Mouse (Mus musculus) intestine, embryonic 14.5 days (tissue): ENCODE measurements around the gene Cdc42bpg. TPM values are rescaled to one million over a fixed set of nuclear protein-coding genes. Genes with fewer than 3 reads are reported as not detected.

Experiments used
- ATAC-seq: fragments of 200-750 bp; cut with Nextera tagmentation; replicated peaks from 2 replicates; pipeline ENCODE4 v1.8.0; 2017; ENCODE audit warnings: low read depth, moderate number of reproducible peaks, moderate TSS enrichment, moderate library complexity; ENCODE audit not compliant: low FRiP score, low TSS enrichment
- DNase-seq: peaks from one replicate; pipeline ENCODE4 v3.0.0-alpha.2; 2018; ENCODE audit warnings: low spot score
- H3K27ac ChIP-seq: fragments of 300-500 bp; sonication (generic); 2 replicates; pipeline ENCODE4 v1.5.1; 2014; ENCODE audit warnings: low read depth, mild to moderate bottlenecking, control low read depth
- H3K27me3 ChIP-seq: fragments of 300-500 bp; sonication (generic); replicated peaks from 2 replicates; pipeline ENCODE4 v1.6.1; 2014; ENCODE audit warnings: low read length, control low read depth; ENCODE audit not compliant: control insufficient read depth, insufficient read depth
- H3K36me3 ChIP-seq: fragments of 300-500 bp; sonication (generic); 2 replicates; pipeline ENCODE4 v1.6.1; 2014; ENCODE audit warnings: low read length, control low read depth; ENCODE audit not compliant: control insufficient read depth, insufficient read depth
- H3K4me1 ChIP-seq: fragments of 300-500 bp; sonication (generic); replicated peaks from 2 replicates; pipeline ENCODE4 v1.6.1; 2014; ENCODE audit warnings: low read length, control low read depth, mixed read lengths; ENCODE audit not compliant: control insufficient read depth, insufficient read depth
- H3K4me2 ChIP-seq: fragments of 300-500 bp; sonication (generic); 2 replicates; pipeline ENCODE4 v1.6.1; 2014; ENCODE audit warnings: low read length
- H3K4me3 ChIP-seq: fragments of 300-500 bp; sonication (generic); 2 replicates; pipeline ENCODE4 v1.5.1; 2014; ENCODE audit warnings: low read depth, low read length, control low read depth, mixed read lengths
- H3K9ac ChIP-seq: fragments of 300-500 bp; sonication (generic); 2 replicates; pipeline ENCODE4 v1.6.1; 2014; ENCODE audit warnings: mild to moderate bottlenecking, low read length
- H3K9me3 ChIP-seq: fragments of 300-500 bp; sonication (generic); 2 replicates; pipeline ENCODE4 v1.6.1; 2016; ENCODE audit warnings: low read length, control low read depth; ENCODE audit not compliant: control insufficient read depth
- WGBS: fragments of 180-500 bp; shearing (Covaris S2); extraction: QIAGEN DNeasy Blood & Tissue Kit; methylation state at CpG from one replicate; pipeline ENCODE4 v1.1.7; 2014; 5-methylcytosine and 5-hydroxymethylcytosine counted together
- polyA plus RNA-seq: library from polyadenylated mRNA; unstranded; fragments of >200 nt; fragmentation: Nextera tagmentation; extraction: Ambion mirVana; gene quantifications from 2 replicates; pipeline ENCODE4 v1.2.1, GENCODE M21; 2014

Cdc42bpg gene
- 1.5 and 1.8 TPM in 2 replicates for polyA plus RNA-seq

DNA sequence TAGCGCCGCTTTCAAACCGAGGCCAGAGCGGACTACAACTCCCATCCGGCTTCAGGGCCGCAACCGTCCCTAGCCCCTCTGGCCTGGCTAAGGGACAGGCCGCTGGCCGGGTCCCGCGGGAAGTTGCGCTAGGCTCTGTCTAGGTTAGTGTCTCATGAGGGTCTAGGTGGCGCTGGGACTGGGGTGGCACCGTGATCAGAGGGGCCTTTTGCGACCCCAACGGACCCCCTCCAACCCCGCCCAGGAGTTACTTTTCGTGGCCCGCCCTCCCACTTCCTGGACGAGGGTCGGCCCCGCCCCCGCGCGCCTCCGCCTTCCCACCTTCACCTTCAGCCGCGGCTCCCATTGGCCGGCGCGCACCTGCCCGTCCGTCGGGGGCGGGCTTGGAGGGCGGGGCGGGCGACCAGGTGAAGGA, at the start of gene Cdc42bpg:
Cdc42bpg (plus strand) TSS at position 320 of the 415 bp plus-strand sequence.
- Histone ChIP-seq H3K36me3 (peaks cover 9% of the 10 kb centered on the region; the same call in 1 of the 2 replicates), H3K27ac (peak within 1 kb of the TSS; percentile 61), H3K4me3 (peak within 1 kb of the TSS; percentile 66), H3K4me1 (peaks cover 8% of the 10 kb centered on the region), H3K27me3 (no peaks in the 10 kb centered on the region), H3K9ac (peak within 1 kb of the TSS; percentile 58), H3K9me3 (no peaks in the 10 kb centered on the region), H3K4me2 (peak within 1 kb of the TSS; percentile 57)
- DNase-seq (peak; percentile 93), ATAC-seq (peak; percentile 85)
- WGBS, result 2% methylated on average over 38 of the region's 38 CpGs

DNA sequence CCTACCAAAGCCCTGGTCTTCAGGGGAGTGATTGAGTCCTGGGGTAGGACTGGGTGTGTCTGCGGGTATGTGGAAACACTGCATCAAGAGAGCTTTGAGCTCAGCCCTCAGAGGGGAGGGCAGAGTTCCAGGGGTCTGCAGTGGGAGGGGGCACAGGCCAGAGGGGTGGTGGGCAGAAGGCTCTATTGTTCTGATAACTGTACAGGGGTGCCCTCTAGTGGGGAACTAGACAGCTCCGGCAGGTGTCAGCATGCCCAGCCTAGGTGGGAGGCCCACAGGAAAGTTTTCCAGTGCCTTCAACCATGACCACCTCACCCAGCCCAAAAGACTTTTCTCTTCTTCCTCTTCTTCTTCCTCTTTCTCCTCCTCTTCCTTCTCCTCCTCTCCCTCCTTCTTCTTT, 45.8 kb upstream of the Cdc42bpg start:
- no peak overlapping the region for H3K4me2 ChIP-seq
- H3K4me3 ChIP-seq, result no peak overlapping the region
- no peaks in the 10 kb centered on the region for H3K27me3 ChIP-seq
- no peak for DNase-seq
- H3K9ac ChIP-seq, result no peak overlapping the region
- WGBS, result 68% methylated on average over 2 of the region's 2 CpGs
- no peaks in the 10 kb centered on the region for H3K4me1 ChIP-seq
- no peaks in the 10 kb centered on the region for H3K9me3 ChIP-seq
- H3K27ac ChIP-seq, result no peak overlapping the region
- H3K36me3 ChIP-seq, result peaks cover 67% of the 10 kb centered on the region
- ATAC-seq, result no peak

DNA sequence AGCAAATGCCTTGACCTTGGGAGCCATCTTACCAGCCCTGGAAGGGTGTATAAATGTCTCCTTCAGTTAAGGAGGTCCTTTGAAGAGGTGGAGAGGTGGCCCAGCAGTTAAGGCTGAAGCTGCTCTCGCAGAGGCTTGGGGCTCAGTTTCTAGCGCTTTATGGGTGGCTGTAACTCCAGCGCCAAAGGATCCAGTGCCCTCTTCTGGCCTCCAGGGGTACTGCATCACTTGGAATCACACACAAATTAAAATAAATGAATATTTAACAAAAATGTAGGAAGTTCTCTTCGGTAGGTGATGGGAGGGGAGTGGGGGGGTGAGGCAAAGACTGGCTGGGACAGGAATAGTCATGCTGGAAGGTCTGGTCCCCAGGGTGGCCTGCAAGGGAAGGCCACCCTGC, 45.3 kb upstream of the Cdc42bpg start:
- no peak overlapping the region for H3K27ac ChIP-seq
- H3K4me3 ChIP-seq, result no peak overlapping the region
- H3K9me3 ChIP-seq, result no peaks in the 10 kb centered on the region
- 85% methylated on average over 4 of the region's 4 CpGs for WGBS
- ATAC-seq (no peak), DNase-seq (no peak)
- H3K4me2 ChIP-seq, result no peak overlapping the region
- H3K4me1 ChIP-seq, result no peaks in the 10 kb centered on the region
- H3K27me3 ChIP-seq, result no peaks in the 10 kb centered on the region
- peaks cover 62% of the 10 kb centered on the region for H3K36me3 ChIP-seq
- no peak overlapping the region for H3K9ac ChIP-seq

DNA sequence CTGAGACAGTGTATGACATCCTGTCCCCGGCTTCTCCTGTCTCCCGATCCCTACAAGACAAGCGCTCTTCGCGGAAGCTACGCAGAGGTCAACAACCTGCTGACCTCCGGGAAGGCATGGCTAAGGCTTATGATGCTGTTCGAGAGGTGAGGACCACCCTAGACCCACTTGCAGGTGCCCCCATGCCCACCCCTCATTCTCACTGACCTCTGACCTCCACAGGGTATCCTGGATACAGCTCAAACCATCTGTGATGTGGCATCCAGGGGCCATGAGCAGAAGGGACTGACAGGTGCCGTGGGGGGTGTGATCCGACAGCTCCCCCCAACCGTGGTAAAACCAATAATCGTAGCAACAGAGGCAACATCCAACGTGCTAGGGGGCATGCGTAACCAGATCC, 44.9 kb upstream of the Cdc42bpg start:
- ATAC-seq (no peak), DNase-seq (no peak)
- H3K36me3 ChIP-seq, result peaks cover 57% of the 10 kb centered on the region
- H3K9me3 ChIP-seq, result no peaks in the 10 kb centered on the region
- H3K27me3 ChIP-seq, result no peaks in the 10 kb centered on the region
- H3K27ac ChIP-seq, result no peak overlapping the region
- H3K4me2 ChIP-seq, result no peak overlapping the region
- H3K9ac ChIP-seq, result no peak overlapping the region
- H3K4me1 ChIP-seq, result no peaks in the 10 kb centered on the region
- 95% methylated on average over 14 of the region's 14 CpGs for WGBS
- no peak overlapping the region for H3K4me3 ChIP-seq

DNA sequence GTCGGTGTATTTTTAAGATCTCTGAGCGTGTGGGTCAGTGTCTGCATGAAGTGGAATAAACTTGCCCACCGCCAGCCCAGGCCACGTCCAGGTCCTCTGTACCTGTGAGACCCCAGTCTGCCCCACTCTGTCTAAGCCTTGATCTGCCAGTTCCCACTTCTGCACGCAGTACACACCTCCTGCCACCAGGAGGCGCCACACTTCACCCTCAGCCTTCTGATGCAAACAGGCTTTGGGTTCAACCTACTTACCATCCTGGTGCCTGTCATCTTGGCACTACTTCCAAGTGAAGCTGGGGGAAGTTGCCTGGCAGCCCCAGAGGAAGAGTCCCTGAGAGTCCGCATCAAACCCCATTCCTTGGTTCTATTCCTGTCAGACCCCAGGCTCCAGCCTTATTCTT, 44.0 kb upstream of the Cdc42bpg start:
- no peaks in the 10 kb centered on the region for H3K9me3 ChIP-seq
- H3K4me3 ChIP-seq, result no peak overlapping the region
- no peak overlapping the region for H3K4me2 ChIP-seq
- no peaks in the 10 kb centered on the region for H3K4me1 ChIP-seq
- ATAC-seq, result no peak
- peak; percentile 89 for DNase-seq
- 60% methylated on average over 7 of the region's 7 CpGs for WGBS
- no peak overlapping the region for H3K9ac ChIP-seq
- H3K36me3 ChIP-seq, result peaks cover 49% of the 10 kb centered on the region
- no peaks in the 10 kb centered on the region for H3K27me3 ChIP-seq
- peak overlapping the region; percentile 79; the same call in 1 of the 2 replicates for H3K27ac ChIP-seq

DNA sequence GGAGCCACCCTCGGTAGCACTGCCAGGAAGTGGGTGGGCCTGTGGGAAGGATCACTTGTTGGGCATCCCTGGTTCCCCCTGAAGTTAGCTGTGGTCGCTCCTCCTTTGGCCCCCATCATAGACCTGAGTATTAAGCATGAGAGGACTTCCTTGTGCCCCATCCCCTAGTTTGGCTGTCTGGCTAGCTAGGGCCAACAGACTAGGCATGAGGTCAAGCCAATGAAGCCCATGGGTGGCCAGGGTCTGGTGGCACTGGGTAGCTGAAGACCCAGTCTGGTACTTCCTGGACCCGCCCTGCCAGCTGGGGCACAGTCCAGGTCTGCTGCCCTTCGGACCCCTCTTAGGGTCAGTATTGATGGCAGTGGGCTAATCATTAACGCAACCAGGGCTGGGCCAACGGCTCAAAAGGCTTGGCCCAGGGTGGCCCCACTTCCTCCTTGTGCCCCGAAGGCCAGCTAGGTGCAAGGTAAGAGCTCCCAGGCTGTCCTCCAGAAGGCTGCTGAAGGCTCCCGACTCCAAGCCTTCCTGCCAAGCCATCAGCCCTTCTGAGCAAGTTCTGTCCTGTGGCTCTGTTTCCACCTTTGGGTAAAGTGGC, 43.3 kb upstream of the Cdc42bpg start:
- Histone ChIP-seq H3K9ac (peak overlapping the region; percentile 57), H3K4me2 (peak overlapping the region; percentile 32), H3K4me3 (peak overlapping the region; percentile 29), H3K36me3 (peaks cover 42% of the 10 kb centered on the region), H3K9me3 (no peaks in the 10 kb centered on the region), H3K27me3 (no peaks in the 10 kb centered on the region), H3K4me1 (no peaks in the 10 kb centered on the region), H3K27ac (peak overlapping the region; percentile 79)
- WGBS, result 76% methylated on average over 8 of the region's 8 CpGs
- peak; percentile 58 for ATAC-seq
- DNase-seq, result peak; percentile 75

DNA sequence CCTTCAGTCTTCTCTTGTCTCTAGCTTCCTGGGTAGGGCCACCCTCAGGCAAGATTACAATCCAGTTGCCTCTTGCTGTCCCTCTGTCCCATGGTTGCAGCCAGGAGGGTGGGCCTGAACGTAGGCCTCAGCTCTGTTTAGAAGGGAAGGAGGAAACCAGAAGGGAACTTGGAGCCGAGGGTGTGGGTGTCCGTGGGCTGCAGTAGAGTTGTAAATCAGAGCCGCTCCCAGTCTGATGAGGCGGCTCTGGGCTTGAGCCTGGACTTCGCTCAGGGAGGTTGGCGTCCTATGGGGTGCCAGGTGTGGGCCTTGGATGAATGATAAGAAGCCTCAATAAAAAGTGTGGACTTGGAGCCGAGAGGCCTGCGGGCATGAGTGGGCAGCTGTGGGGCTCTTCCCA, 42.1 kb upstream of the Cdc42bpg start:
- ATAC-seq (peak; percentile 33), DNase-seq (peak; percentile 60)
- H3K4me1 ChIP-seq, result no peaks in the 10 kb centered on the region
- H3K4me2 ChIP-seq, result peak overlapping the region; percentile 45
- peak overlapping the region; percentile 79 for H3K27ac ChIP-seq
- WGBS, result 37% methylated on average over 9 of the region's 9 CpGs
- H3K36me3 ChIP-seq, result peaks cover 29% of the 10 kb centered on the region
- no peaks in the 10 kb centered on the region for H3K27me3 ChIP-seq
- H3K9ac ChIP-seq, result peak overlapping the region; percentile 57
- H3K4me3 ChIP-seq, result peak overlapping the region; percentile 29
- H3K9me3 ChIP-seq, result no peaks in the 10 kb centered on the region

DNA sequence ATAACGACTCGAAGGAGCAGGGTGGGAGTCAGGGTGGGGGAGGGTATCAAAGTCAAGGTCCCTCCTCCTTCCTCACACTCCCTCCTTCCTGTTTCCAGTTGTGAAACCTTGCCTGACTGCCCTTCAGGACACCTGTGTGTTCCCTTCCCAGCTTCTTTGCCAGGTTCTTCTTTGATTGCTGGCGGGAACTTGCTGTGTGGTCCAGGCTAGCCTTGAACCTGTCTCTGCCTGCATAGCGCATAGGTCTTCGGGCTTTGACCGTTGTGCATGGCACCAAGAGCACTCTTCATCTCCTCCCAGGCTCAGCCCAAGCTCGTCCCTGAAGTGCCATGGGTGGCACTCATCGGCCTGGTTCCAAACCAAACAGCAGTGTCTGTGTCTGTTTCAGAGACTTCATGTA, 41.3 kb upstream of the Cdc42bpg start:
- Histone ChIP-seq H3K27me3 (no peaks in the 10 kb centered on the region), H3K27ac (peak overlapping the region; percentile 79; the same call in 1 of the 2 replicates), H3K4me1 (no peaks in the 10 kb centered on the region), H3K9me3 (no peaks in the 10 kb centered on the region), H3K4me2 (peak overlapping the region; percentile 45), H3K36me3 (peaks cover 25% of the 10 kb centered on the region), H3K4me3 (peak overlapping the region; percentile 29), H3K9ac (0 out of 2 replicates have a peak overlapping the region, but pooled peaks have one; percentile 57)
- WGBS, result 77% methylated on average over 8 of the region's 8 CpGs
- DNase-seq (no peak), ATAC-seq (no peak)

DNA sequence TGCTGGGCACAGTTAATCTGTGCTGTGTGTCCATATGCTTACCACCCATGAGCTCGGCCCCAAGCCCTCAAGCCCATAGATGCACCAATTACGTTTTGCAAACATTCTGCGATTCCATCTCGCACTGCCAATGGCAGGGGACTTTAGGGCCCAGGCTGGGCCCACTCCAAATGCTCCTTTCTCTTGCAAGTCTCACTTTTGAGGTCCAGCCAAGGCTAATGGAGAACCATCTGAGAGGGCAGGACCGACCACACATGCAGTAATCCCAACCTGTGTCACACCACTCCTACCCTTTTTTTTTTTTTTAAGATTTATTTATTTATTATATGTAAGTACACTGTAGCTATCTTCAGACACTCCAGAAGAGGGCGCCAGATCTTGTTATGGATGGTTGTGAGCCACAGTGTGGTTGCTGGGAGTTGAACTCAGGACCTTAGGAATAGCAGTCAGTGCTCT, 40.5 kb upstream of the Cdc42bpg start:
- DNase-seq, result no peak
- H3K4me1 ChIP-seq, result no peaks in the 10 kb centered on the region
- H3K27ac ChIP-seq, result no peak overlapping the region
- 64% methylated on average over 6 of the region's 6 CpGs for WGBS
- H3K4me3 ChIP-seq, result no peak overlapping the region
- H3K27me3 ChIP-seq, result no peaks in the 10 kb centered on the region
- H3K9ac ChIP-seq, result no peak overlapping the region
- no peaks in the 10 kb centered on the region for H3K9me3 ChIP-seq
- ATAC-seq, result no peak
- peak overlapping the region; percentile 45 for H3K4me2 ChIP-seq
- peaks cover 17% of the 10 kb centered on the region for H3K36me3 ChIP-seq
